Mouse (Mus musculus): ENCODE measurements around the gene Vamp8.

DNA sequence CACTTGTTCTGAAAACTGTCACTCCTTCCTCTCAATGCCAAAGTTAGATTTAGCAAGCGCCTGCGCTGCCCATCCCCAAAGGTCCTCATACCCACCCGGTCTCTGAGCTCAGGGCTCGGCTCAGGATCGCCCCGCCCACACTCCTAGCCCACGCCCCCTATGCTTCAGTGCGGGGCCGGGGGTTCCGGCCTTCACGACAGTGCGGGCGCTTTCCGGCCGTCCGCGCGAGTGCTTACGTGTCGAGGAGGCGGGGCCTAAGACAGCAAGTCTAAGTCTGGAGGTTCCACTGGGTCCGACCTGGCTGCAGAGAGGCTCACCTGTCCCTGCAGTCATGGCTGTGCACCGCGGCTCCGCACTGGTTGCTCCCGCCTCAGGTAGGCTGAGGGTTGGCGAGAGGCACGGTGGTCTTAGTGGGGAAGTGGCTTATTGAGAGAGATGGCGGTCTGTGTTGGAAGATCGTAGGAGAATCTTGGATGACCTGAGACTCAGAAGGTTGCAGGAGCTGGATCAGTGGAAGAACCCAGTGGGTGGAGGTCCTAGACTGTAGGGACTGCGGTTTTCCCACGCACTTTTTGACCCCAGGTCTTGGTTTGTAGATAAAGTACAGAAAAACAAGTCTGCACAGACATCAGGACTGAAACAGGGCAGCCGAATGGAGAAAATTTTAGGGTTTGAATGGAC is 23.7 kb upstream of the Vamp8 start, which contains the start of gene Ggcx:
- no peak for TF ChIP-seq CTCF (IDR thresholded peaks at IDR 0.05; ENCODE audit: borderline replicate concordance, insufficient read depth, low read depth, low read length)
- TF ChIP-seq POLR2A (IDR thresholded peaks at IDR 0.05; ENCODE audit: borderline replicate concordance, insufficient read depth, low read length): peak; percentile 97
